Mouse (Mus musculus) MEL (cell line): ENCODE data around the gene Lmtk3. TPM values are rescaled to one million over a fixed set of nuclear protein-coding genes. Genes with fewer than 3 reads are reported as not detected.

ENCODE experiments used
- DNase-seq: peaks from one replicate; pipeline ENCODE4 v3.0.0; 2011; ENCODE audit warnings: low read depth, low spot score
- H3K27ac ChIP-seq: 2 replicates; pipeline ENCODE4 v1.5.1; 2012; ENCODE audit warnings: low read depth, mild to moderate bottlenecking, control low read depth, low read length, moderate library complexity; ENCODE audit not compliant: control insufficient read depth
- H3K27me3 ChIP-seq, 2 experiments: fragments of 150-350 bp in 1 of 2; sonication (generic) in 1 of 2; 2 replicates each; pipeline ENCODE4 v1.6.1; 2012; ENCODE audit warnings: low read length in 2 of 2, mild to moderate bottlenecking in 2 of 2, improper control_type of control experiment in 1 of 2, moderate library complexity in 1 of 2; ENCODE audit not compliant: insufficient read depth in 2 of 2, control insufficient read depth in 1 of 2
- H3K36me3 ChIP-seq, 2 experiments: 2 replicates each; pipeline ENCODE4 v1.6.1; 2012 to 2014; ENCODE audit warnings: low read length in 2 of 2, improper control_type of control experiment in 1 of 2, inconsistent platforms in 1 of 2, mild to moderate bottlenecking in 1 of 2; ENCODE audit not compliant: insufficient read depth in 2 of 2, control insufficient read depth in 1 of 2
- H3K4me1 ChIP-seq, 2 experiments: fragments of 150-350 bp in 1 of 2; sonication (generic) in 1 of 2; 2 replicates each; pipeline ENCODE4 v1.6.1; 2012; ENCODE audit warnings: low read length in 2 of 2, improper control_type of control experiment in 1 of 2, mild to moderate bottlenecking in 1 of 2; ENCODE audit not compliant: insufficient read depth in 2 of 2, control insufficient read depth in 1 of 2
- H3K4me3 ChIP-seq, 2 experiments: fragments of 150-350 bp in 1 of 2; sonication (generic) in 1 of 2; 2 replicates each; pipeline ENCODE4 v1.5.1; 2012; ENCODE audit warnings: low read depth in 2 of 2, low read length in 2 of 2, mild to moderate bottlenecking in 2 of 2, moderate library complexity in 2 of 2, control low read depth in 1 of 2, improper control_type of control experiment in 1 of 2; ENCODE audit not compliant: control insufficient read depth in 1 of 2, insufficient read depth in 1 of 2
- H3K79me2 ChIP-seq: 2 replicates; pipeline ENCODE4 v1.6.1; 2012; ENCODE audit warnings: mild to moderate bottlenecking, low read length, moderate library complexity; ENCODE audit not compliant: control insufficient read depth, poor library complexity, insufficient read depth
- H3K9ac ChIP-seq: 2 replicates; pipeline ENCODE4 v1.6.1; 2012; ENCODE audit warnings: low read depth, mild to moderate bottlenecking, control low read depth, low read length, moderate library complexity; ENCODE audit not compliant: control insufficient read depth, poor library complexity, severe bottlenecking
- H3K9me3 ChIP-seq: fragments of 150-350 bp; sonication (generic); replicated peaks from 2 replicates; pipeline ENCODE4 v1.6.1; 2012; ENCODE audit warnings: mild to moderate bottlenecking, low read length, improper control_type of control experiment, moderate library complexity; ENCODE audit not compliant: insufficient read depth
- CTCF ChIP-seq, 3 experiments: IDR thresholded peaks in 2 of 3; conservative IDR thresholded peaks in 1 of 3; 2 replicates each; pipeline ENCODE4 v1.5.1; 2011 to 2012; ENCODE audit warnings: low read length in 3 of 3, low read depth in 2 of 3, mild to moderate bottlenecking in 2 of 3, improper control_type of control experiment in 1 of 3, inconsistent platforms in 1 of 3, mixed read lengths in 1 of 3, moderate library complexity in 1 of 3; ENCODE audit not compliant: control insufficient read depth in 1 of 3, insufficient read depth in 1 of 3, poor library complexity in 1 of 3, severe bottlenecking in 1 of 3
- E2F4 ChIP-seq: IDR thresholded peaks from 2 replicates; pipeline ENCODE4 v1.6.1; 2011; ENCODE audit warnings: low read depth, low read length, improper control_type of control experiment, borderline replicate concordance
- ELF1 ChIP-seq: IDR thresholded peaks from 2 replicates; pipeline ENCODE4 v1.6.1; 2014; ENCODE audit warnings: low read depth, mild to moderate bottlenecking, inconsistent platforms, low read length, improper control_type of control experiment, moderate library complexity
- EP300 ChIP-seq, 2 experiments: IDR thresholded peaks; 2 replicates each; pipeline ENCODE4 v1.6.1; 2011; ENCODE audit warnings: improper control_type of control experiment in 2 of 2, low read length in 2 of 2, low read depth in 1 of 2, mild to moderate bottlenecking in 1 of 2
- ETS1 ChIP-seq: IDR thresholded peaks from 2 replicates; pipeline ENCODE4 v1.6.1; 2012; ENCODE audit warnings: low read depth, mild to moderate bottlenecking, inconsistent platforms, low read length, improper control_type of control experiment, moderate library complexity
- GABPA ChIP-seq: IDR thresholded peaks from 2 replicates; pipeline ENCODE4 v1.6.1; 2012; ENCODE audit warnings: low read depth, mild to moderate bottlenecking, inconsistent platforms, low read length, improper control_type of control experiment, moderate library complexity
- HCFC1 ChIP-seq: IDR thresholded peaks from 2 replicates; pipeline ENCODE4 v1.6.1; 2012; ENCODE audit warnings: low read depth, mild to moderate bottlenecking, inconsistent platforms, low read length, improper control_type of control experiment, moderate library complexity
- MAFK ChIP-seq: IDR thresholded peaks from 2 replicates; pipeline ENCODE4 v1.6.1; 2011; ENCODE audit warnings: low read depth, mild to moderate bottlenecking, low read length, improper control_type of control experiment, borderline replicate concordance
- MAX ChIP-seq: IDR thresholded peaks from 2 replicates; pipeline ENCODE4 v1.6.1; 2011; ENCODE audit warnings: low read length, improper control_type of control experiment
- MAZ ChIP-seq: IDR thresholded peaks from 2 replicates; pipeline ENCODE4 v1.6.1; 2012; ENCODE audit warnings: low read depth, mild to moderate bottlenecking, inconsistent platforms, low read length, improper control_type of control experiment
- MEF2A ChIP-seq: IDR thresholded peaks from 2 replicates; pipeline ENCODE4 v1.6.1; 2014; ENCODE audit warnings: low read depth, mild to moderate bottlenecking, inconsistent platforms, low read length, improper control_type of control experiment; ENCODE audit not compliant: poor library complexity, insufficient replicate concordance, severe bottlenecking; ENCODE audit errors: extremely low read depth
- MXI1 ChIP-seq: IDR thresholded peaks from 2 replicates; pipeline ENCODE4 v1.6.1; 2011; ENCODE audit warnings: mild to moderate bottlenecking, low read depth, low read length, improper control_type of control experiment
- MYC ChIP-seq: IDR thresholded peaks from 2 replicates; pipeline ENCODE4 v1.6.1; 2011; ENCODE audit warnings: low read depth, mild to moderate bottlenecking, low read length, improper control_type of control experiment, moderate library complexity
- NRF1 ChIP-seq: IDR thresholded peaks from 2 replicates; pipeline ENCODE4 v1.6.1; 2014; ENCODE audit warnings: low read depth, mild to moderate bottlenecking, inconsistent platforms, low read length, improper control_type of control experiment, moderate library complexity; ENCODE audit not compliant: poor library complexity, insufficient read depth, severe bottlenecking
- POLR2A ChIP-seq, 2 experiments: IDR thresholded peaks; 2 replicates each; pipeline ENCODE4 v1.6.1; 2011 to 2012; ENCODE audit warnings: low read length in 2 of 2, mild to moderate bottlenecking in 2 of 2, control low read depth in 1 of 2, improper control_type of control experiment in 1 of 2, low read depth in 1 of 2, moderate library complexity in 1 of 2; ENCODE audit not compliant: control insufficient read depth in 1 of 2, insufficient read depth in 1 of 2, poor library complexity in 1 of 2
- RAD21 ChIP-seq: IDR thresholded peaks from 2 replicates; pipeline ENCODE4 v1.6.1; 2011; ENCODE audit warnings: mild to moderate bottlenecking, low read depth, low read length, improper control_type of control experiment
- SIN3A ChIP-seq: IDR thresholded peaks from 2 replicates; pipeline ENCODE4 v1.6.1; 2012; ENCODE audit warnings: low read length, improper control_type of control experiment, inconsistent platforms
- SMC3 ChIP-seq: IDR thresholded peaks from 2 replicates; pipeline ENCODE4 v1.6.1; 2011; ENCODE audit warnings: low read depth, low read length, improper control_type of control experiment
- TAL1 ChIP-seq: IDR thresholded peaks from 2 replicates; pipeline ENCODE4 v1.6.1; 2012; ENCODE audit warnings: mild to moderate bottlenecking, inconsistent platforms, low read length, moderate library complexity, mixed read lengths
- TBP ChIP-seq: IDR thresholded peaks from 2 replicates; pipeline ENCODE4 v1.8.0; 2011; ENCODE audit warnings: low read depth, low read length, improper control_type of control experiment
- TCF12 ChIP-seq: IDR thresholded peaks from 2 replicates; pipeline ENCODE4 v1.6.1; 2014; ENCODE audit warnings: low read depth, mild to moderate bottlenecking, inconsistent platforms, low read length, improper control_type of control experiment, moderate library complexity
- UBTF ChIP-seq: IDR thresholded peaks from 2 replicates; pipeline ENCODE4 v1.6.1; 2012; ENCODE audit warnings: low read depth, mild to moderate bottlenecking, inconsistent platforms, low read length, improper control_type of control experiment, moderate library complexity, borderline replicate concordance; ENCODE audit not compliant: insufficient read depth
- USF1 ChIP-seq: IDR thresholded peaks from 2 replicates; pipeline ENCODE4 v1.6.1; 2014; ENCODE audit warnings: low read depth, mild to moderate bottlenecking, inconsistent platforms, low read length, improper control_type of control experiment, moderate library complexity
- USF2 ChIP-seq, 2 experiments: IDR thresholded peaks; 2 replicates each; pipeline ENCODE4 v1.6.1; 2011 to 2012; ENCODE audit warnings: improper control_type of control experiment in 2 of 2, low read length in 2 of 2, borderline replicate concordance in 1 of 2, inconsistent platforms in 1 of 2, low read depth in 1 of 2, mild to moderate bottlenecking in 1 of 2; ENCODE audit not compliant: insufficient read depth in 1 of 2
- ZC3H11A ChIP-seq: IDR thresholded peaks from 2 replicates; pipeline ENCODE4 v1.6.1; 2012; ENCODE audit warnings: low read depth, mild to moderate bottlenecking, inconsistent platforms, low read length, improper control_type of control experiment
- ZKSCAN1 ChIP-seq: IDR thresholded peaks from 2 replicates; pipeline ENCODE4 v1.6.1; 2012; ENCODE audit warnings: low read depth, mild to moderate bottlenecking, inconsistent platforms, low read length, improper control_type of control experiment, moderate library complexity
- ZMIZ1 ChIP-seq: IDR thresholded peaks from 2 replicates; pipeline ENCODE4 v1.6.1; 2012; ENCODE audit warnings: low read depth, mild to moderate bottlenecking, inconsistent platforms, low read length, improper control_type of control experiment, moderate library complexity
- ZNF384 ChIP-seq: IDR thresholded peaks from 2 replicates; pipeline ENCODE4 v1.6.1; 2012; ENCODE audit warnings: low read depth, mild to moderate bottlenecking, inconsistent platforms, low read length, improper control_type of control experiment
- polyA plus RNA-seq, 2 experiments: library from polyadenylated mRNA; stranded (reverse) in 1 of 2; unstranded in 1 of 2; fragments of >175 nt in 1 of 2; fragments of >200 nt in 1 of 2; gene quantifications; 2 replicates each; pipeline versions ENCODE4 v1.2.1 to v1.2.4; 2012; ENCODE audit warnings: low replicate concordance in 2 of 2, low read depth in 1 of 2; ENCODE audit not compliant: insufficient read length in 2 of 2, insufficient read depth in 1 of 2, missing spikeins in 1 of 2
- total RNA-seq: library from RNA; depleted of rRNA; stranded (reverse); fragments of 300-350 nt; gene quantifications from 2 replicates; pipeline ENCODE4 v1.2.3, GENCODE M21; 2012; rRNA removed

Lmtk3 gene
- 0.03 and 0.04 TPM in 2 replicates for total RNA-seq
- polyA plus RNA-seq = under 1 TPM in 1 of 2 experiments, not detected in 1; 0.40 TPM

DNA sequence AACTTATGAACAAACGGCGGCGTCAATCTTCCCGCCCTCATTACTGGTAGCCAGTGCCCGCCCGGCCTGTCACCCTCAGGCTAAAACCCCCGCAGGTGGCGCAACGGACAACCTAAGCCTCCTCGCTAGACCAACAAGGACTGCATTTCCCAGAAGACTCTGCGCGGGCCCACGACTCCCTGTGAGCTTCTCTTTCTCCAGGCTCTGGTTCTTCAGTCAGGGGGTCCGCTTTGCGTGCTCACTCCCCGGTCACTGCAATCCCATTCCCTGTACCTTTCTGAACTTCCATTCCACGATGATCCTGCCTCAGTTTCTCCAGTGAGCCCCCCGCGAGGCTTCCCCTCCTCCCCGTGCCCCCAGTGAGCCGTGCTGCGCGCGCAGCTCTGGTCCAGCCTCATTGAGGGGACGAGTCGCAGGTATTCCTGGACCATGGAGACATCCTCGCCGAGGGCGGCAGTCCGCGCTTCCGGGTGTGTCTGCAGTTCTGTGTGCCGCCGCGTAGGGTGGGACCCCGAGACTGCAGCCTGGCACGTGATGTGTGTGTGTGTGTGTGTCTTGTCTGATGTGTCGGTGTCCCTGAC, at the start of gene Lmtk3:
Gene Lmtk3 (plus strand): TSS at position 228 of the 581 bp plus-strand sequence.
- DNase-seq = peak; percentile 60
- Histone ChIP-seq H3K9ac (peak within 1 kb of the TSS; percentile 63), H3K79me2 (no peaks in the 10 kb centered on the region), H3K4me1 (no peaks in the 10 kb centered on the region), H3K9me3 (no peaks in the 10 kb centered on the region), H3K27me3 (no peaks in the 10 kb centered on the region; a peak in 1 of 4 replicates), H3K36me3 (no peaks in the 10 kb centered on the region), H3K4me3 (peak within 1 kb of the TSS; percentile 64 to 69), H3K27ac (no peak within 1 kb of the TSS)
- TF ChIP-seq MEF2A (no peak), MXI1 (no peak), GABPA (no peak), MAZ (no peak), POLR2A (IDR thresholded peaks at IDR 0.05; ENCODE audit: control insufficient read depth in 1 of 2, insufficient read depth in 1 of 2, low read depth in 1 of 2, low read length in 2 of 2, poor library complexity in 1 of 2) (no peak), USF2 (IDR thresholded peaks at IDR 0.05; ENCODE audit: borderline replicate concordance in 1 of 2, insufficient read depth in 1 of 2, low read depth in 1 of 2, low read length in 2 of 2) (no peak), ZKSCAN1 (no peak), UBTF (no peak), HCFC1 (peak; percentile 84), ZMIZ1 (no peak), ETS1 (no peak), ZNF384 (no peak), MAX (no peak), TCF12 (no peak), ELF1 (peak; percentile 32; the same call in 1 of the 2 replicates), SIN3A (no peak), MAFK (no peak), EP300 (IDR thresholded peaks at IDR 0.05; ENCODE audit: low read depth in 1 of 2, low read length in 2 of 2) (no peak), E2F4 (no peak), MYC (no peak), TAL1 (no peak), RAD21 (no peak), CTCF (IDR thresholded peaks at IDR 0.05 in 2 of 3, conservative IDR thresholded peaks at IDR 0.05 in 1 of 3; ENCODE audit: control insufficient read depth in 1 of 3, insufficient read depth in 1 of 3, low read depth in 2 of 3, low read length in 3 of 3, poor library complexity in 1 of 3, severe bottlenecking in 1 of 3) (peak in 1 of 3 experiments; percentile 26; a peak in 1 of 6 replicates), NRF1 (peak; percentile 61), TBP (no peak), SMC3 (no peak), ZC3H11A (no peak), USF1 (peak; percentile 43; the same call in 1 of the 2 replicates)
